Mouse (Mus musculus): ENCODE measurements around the gene Adck2.

GRCm38 (mm10) chr6:39542631-39543597 is 30.8 kb upstream of the Adck2 start:
- no peak for TF ChIP-seq HCFC1 (IDR thresholded peaks at IDR 0.05; ENCODE audit: borderline replicate concordance, insufficient read depth, low read length)
- TF ChIP-seq ZC3H11A (IDR thresholded peaks at IDR 0.05; ENCODE audit: borderline replicate concordance, low read depth, low read length), result no peak
- TF ChIP-seq MAFK (IDR thresholded peaks at IDR 0.05; ENCODE audit: insufficient read depth, low read depth, low read length), result no peak
- no peak for TF ChIP-seq ZNF384 (IDR thresholded peaks at IDR 0.05; ENCODE audit: low read depth, low read length)
- TF ChIP-seq CHD2 (IDR thresholded peaks at IDR 0.05; ENCODE audit: low read depth, low read length), result no peak

Measured in ES-E14 (cell line).